Mouse (Mus musculus): ENCODE measurements around the gene Abcc3. TPM values are rescaled to one million over a fixed set of nuclear protein-coding genes. Genes with fewer than 3 reads are reported as not detected.

Gene Abcc3
- polyA plus RNA-seq, 1 experiment = 57.3 TPM

DNA sequence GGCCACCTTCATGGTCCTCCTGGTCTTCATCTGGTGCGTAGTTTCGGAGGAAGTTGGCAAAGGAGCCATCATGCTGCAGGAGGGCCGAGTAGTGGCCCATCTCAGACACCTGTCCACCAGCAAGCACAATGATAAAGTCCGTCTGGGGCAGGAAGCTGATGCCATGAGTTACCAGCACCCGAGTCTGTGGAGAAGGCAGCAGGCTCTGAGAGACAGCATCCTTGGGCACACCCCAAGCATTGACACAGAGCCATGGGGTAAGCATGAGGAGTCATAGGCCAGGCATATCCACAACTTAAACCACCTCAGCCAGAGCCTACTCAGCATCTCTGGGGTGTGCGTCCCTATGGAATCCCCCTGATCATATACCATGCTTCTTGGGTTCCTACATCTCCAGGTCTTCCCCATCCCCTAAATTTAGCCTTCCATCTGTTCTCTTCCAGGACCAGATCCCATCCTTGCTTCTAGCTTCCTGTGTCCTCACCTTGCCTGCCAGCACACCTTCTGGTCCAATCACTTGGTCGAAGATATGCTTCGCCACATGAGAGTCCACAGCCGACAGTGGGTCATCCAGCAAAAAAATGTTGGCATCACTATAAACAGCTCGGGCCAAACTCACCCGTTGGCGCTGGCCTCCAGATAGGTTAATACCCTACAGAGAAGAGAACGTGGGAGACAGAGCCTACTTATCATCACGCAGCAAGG lies 31.5 kb downstream of the Abcc3 start:
- Histone ChIP-seq H3K4me3 (ENCODE audit: insufficient read depth, low read length) (no peak overlapping the region), H3K27ac (ENCODE audit: insufficient read depth, low read depth, low read length) (no peak overlapping the region), H3K4me1 (ENCODE audit: control insufficient read depth, insufficient read depth, low read length) (no peaks in the 10 kb centered on the region)
- no peak for TF ChIP-seq POLR2A (IDR thresholded peaks at IDR 0.05; ENCODE audit: borderline replicate concordance, low read depth, low read length)
- no peak for TF ChIP-seq CTCF (IDR thresholded peaks at IDR 0.05; ENCODE audit: low read depth, low read length)

DNA sequence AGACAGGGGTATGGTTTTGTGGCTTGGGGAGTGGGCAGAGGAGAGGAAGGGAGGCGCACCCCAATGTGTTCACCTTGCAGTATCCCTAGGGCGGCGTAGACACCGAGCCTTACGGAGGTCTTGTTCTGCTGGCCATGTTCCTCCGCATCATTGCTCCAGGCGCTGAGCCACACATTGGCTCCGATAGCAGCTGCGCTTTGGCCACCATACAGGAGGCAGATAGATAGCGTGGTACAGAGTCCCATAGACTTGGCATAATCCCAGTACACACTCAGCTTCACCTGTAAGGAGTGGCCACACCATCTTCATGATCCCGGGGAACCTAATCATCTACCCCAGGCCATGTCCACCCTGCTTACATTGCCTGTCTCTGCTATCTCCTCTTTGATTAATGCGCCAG lies 33.6 kb downstream of the Abcc3 start:
- Histone ChIP-seq H3K4me3 (ENCODE audit: insufficient read depth, low read length) (no peak overlapping the region), H3K4me1 (ENCODE audit: control insufficient read depth, insufficient read depth, low read length) (peaks cover 3% of the 10 kb centered on the region; the same call in 1 of the 2 replicates), H3K27ac (ENCODE audit: insufficient read depth, low read depth, low read length) (no peak overlapping the region)
- no peak for TF ChIP-seq CTCF (IDR thresholded peaks at IDR 0.05; ENCODE audit: low read depth, low read length)
- no peak for TF ChIP-seq POLR2A (IDR thresholded peaks at IDR 0.05; ENCODE audit: borderline replicate concordance, low read depth, low read length)

DNA sequence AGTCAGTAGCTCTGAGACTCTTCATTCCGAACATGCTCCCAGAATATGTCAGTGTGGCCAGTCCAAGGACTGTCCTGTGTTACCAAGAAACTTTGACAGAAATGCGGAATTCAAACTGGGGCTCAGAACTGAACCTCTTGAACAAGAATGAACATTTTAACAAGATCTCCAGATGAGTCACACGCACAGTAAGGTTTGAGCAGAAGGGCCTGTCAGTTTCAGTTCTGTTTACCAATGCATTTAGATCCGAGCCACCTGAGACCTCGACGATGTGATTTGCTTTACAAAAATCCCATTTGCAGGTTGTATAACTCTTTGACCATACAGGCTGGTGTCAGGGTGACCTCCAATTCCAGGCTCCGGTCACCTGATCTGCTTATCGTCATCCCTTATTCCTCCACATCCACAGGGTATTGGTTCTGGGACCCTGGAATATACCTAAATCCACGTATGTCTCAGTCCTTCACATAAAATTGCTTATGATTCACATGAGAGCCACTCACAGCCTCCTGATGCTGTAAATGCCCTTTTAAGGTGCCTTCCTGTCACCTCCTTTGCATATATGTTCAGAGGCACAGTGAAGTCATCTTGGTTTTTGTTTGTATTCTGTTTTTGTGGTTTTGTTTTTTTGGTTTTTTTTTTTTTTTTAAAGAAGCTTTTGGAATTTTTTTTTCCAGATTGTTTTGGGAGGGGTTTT lies 37.1 kb downstream of the Abcc3 start:
- no peak for TF ChIP-seq CTCF (IDR thresholded peaks at IDR 0.05; ENCODE audit: low read depth, low read length)
- TF ChIP-seq POLR2A (IDR thresholded peaks at IDR 0.05; ENCODE audit: borderline replicate concordance, low read depth, low read length) = no peak
- H3K4me1 ChIP-seq (ENCODE audit: control insufficient read depth, insufficient read depth, low read length) = peaks cover 3% of the 10 kb centered on the region; the same call in 1 of the 2 replicates
- no peak overlapping the region for H3K27ac ChIP-seq (ENCODE audit: insufficient read depth, low read depth, low read length)
- H3K4me3 ChIP-seq (ENCODE audit: insufficient read depth, low read length) = no peak overlapping the region

DNA sequence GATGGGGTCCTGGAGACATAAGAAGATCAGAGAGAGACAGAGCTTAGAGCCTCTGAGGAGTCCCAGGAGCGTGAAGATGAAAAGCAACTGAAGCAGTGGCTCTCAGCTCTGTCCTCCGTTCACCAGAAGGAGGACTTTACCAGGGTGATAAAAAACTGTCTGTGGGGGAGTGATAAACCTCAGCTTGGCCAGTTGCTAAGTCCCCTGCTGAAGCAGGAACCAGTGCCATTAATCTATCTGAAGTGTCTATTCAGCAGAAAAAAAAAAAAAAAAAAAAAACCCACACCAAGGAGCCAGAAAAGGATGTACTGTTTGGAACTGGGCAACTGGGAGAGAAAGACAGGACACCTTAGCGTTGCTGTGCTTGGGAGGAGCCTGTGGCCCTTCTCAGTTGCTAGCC lies 41.7 kb downstream of the Abcc3 start:
- TF ChIP-seq CTCF (IDR thresholded peaks at IDR 0.05; ENCODE audit: low read depth, low read length) (no peak), POLR2A (IDR thresholded peaks at IDR 0.05; ENCODE audit: borderline replicate concordance, low read depth, low read length) (no peak)
- Histone ChIP-seq H3K27ac (ENCODE audit: insufficient read depth, low read depth, low read length) (no peak overlapping the region), H3K4me3 (ENCODE audit: insufficient read depth, low read length) (no peak overlapping the region), H3K4me1 (ENCODE audit: control insufficient read depth, insufficient read depth, low read length) (peaks cover 3% of the 10 kb centered on the region; the same call in 1 of the 2 replicates)

DNA sequence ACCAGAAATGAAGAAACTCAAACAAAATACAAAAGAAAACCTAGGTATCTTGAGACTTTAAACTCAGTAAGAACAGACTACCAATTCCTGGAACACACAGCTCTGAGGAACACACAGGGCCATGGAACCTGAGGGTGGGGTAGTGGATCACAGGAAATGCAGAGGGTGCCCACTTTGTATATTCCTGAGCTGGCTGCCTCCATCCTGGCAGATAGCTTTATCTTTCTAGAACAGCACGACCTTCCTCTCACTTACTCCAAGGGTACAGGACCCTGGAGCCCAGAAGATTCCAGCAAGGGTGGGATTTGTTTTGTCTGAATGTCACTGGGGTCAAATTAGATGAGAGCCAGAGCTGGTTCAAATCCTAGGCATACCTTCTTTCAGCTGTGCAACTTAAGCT lies 42.5 kb downstream of the Abcc3 start:
- TF ChIP-seq CTCF (IDR thresholded peaks at IDR 0.05; ENCODE audit: low read depth, low read length) = no peak
- no peak for TF ChIP-seq POLR2A (IDR thresholded peaks at IDR 0.05; ENCODE audit: borderline replicate concordance, low read depth, low read length)
- H3K4me3 ChIP-seq (ENCODE audit: insufficient read depth, low read length) = no peak overlapping the region
- no peak overlapping the region for H3K27ac ChIP-seq (ENCODE audit: insufficient read depth, low read depth, low read length)

DNA sequence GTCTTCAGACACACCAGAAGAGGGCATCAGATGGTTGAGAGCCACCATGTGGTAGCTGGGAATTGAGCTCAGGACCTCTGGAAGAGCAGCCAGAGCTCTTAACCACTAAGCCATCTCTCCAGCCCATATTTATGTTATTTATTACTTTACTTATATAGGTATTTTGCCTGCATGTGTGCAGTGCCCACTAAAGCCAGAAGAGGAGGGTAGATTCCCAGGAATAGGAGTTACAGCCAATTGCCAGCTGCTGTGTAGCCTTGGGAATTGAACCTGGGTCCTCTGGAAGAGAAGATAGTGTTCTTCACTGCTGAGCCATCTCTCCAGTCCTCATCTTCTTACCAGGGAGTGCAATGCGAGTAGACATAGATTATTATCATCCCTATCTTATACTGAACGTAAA lies 43.0 kb downstream of the Abcc3 start:
- no peaks in the 10 kb centered on the region; the same call in 1 of the 2 replicates for H3K4me1 ChIP-seq (ENCODE audit: control insufficient read depth, insufficient read depth, low read length)
- no peak overlapping the region for H3K4me3 ChIP-seq (ENCODE audit: insufficient read depth, low read length)
- TF ChIP-seq CTCF (IDR thresholded peaks at IDR 0.05; ENCODE audit: low read depth, low read length) = no peak
- no peak for TF ChIP-seq POLR2A (IDR thresholded peaks at IDR 0.05; ENCODE audit: borderline replicate concordance, low read depth, low read length)
- H3K27ac ChIP-seq (ENCODE audit: insufficient read depth, low read depth, low read length) = no peak overlapping the region

More for the DNA sequence above, 42.5 kb downstream of the Abcc3 start:
- no peaks in the 10 kb centered on the region; the same call in 1 of the 2 replicates for H3K4me1 ChIP-seq (ENCODE audit: control insufficient read depth, insufficient read depth, low read length)

DNA sequence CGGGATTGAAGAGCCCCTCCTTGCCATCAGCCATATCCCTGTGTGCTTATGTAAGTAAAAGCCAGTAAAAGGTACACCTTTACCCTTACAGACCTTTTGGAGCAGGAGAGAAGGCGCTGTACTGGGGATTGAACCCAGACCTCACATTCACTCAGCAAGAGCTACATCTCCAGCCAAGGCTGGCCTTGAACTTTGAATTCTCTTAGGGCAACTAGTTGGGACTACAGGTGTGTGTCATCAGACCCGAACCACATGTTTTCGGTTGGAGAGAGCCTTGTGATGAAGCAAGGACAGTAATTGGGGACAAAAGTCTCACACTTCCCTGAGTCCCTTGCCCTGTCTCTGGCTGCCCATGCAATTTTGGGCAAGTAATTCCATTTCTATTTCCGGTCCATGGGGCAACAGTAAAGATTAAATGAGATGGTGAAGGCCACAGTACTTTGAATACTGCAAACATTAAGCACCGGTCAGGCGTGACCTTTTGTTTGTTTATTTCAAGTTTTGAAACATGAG lies 45.7 kb downstream of the Abcc3 start:
- TF ChIP-seq POLR2A (IDR thresholded peaks at IDR 0.05; ENCODE audit: borderline replicate concordance, low read depth, low read length) (no peak), CTCF (IDR thresholded peaks at IDR 0.05; ENCODE audit: low read depth, low read length) (no peak)
- Histone ChIP-seq H3K4me3 (ENCODE audit: insufficient read depth, low read length) (no peak overlapping the region), H3K27ac (ENCODE audit: insufficient read depth, low read depth, low read length) (no peak overlapping the region), H3K4me1 (ENCODE audit: control insufficient read depth, insufficient read depth, low read length) (no peaks in the 10 kb centered on the region)

DNA sequence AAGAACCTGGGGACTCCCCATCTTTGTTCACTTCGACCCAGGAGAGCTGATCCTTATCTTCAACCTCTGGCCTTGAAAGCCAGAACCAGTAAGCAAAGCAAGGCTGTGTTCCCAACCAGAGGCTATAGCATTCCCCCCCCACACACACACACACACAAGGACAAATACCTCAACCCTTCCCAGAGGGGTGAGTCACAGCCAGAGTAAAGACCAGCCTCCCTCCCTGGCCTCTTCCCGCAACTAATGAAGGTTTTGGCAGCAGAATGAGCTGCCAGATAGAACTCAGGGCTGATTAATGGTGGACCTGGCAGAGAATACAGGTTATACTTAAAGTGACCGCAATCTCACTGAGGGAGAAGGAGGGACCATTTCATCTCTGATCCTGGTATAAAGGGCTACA lies 46.2 kb downstream of the Abcc3 start:
- Histone ChIP-seq H3K27ac (ENCODE audit: insufficient read depth, low read depth, low read length) (no peak overlapping the region), H3K4me3 (ENCODE audit: insufficient read depth, low read length) (no peak overlapping the region), H3K4me1 (ENCODE audit: control insufficient read depth, insufficient read depth, low read length) (no peaks in the 10 kb centered on the region)
- no peak for TF ChIP-seq CTCF (IDR thresholded peaks at IDR 0.05; ENCODE audit: low read depth, low read length)
- no peak for TF ChIP-seq POLR2A (IDR thresholded peaks at IDR 0.05; ENCODE audit: borderline replicate concordance, low read depth, low read length)

DNA sequence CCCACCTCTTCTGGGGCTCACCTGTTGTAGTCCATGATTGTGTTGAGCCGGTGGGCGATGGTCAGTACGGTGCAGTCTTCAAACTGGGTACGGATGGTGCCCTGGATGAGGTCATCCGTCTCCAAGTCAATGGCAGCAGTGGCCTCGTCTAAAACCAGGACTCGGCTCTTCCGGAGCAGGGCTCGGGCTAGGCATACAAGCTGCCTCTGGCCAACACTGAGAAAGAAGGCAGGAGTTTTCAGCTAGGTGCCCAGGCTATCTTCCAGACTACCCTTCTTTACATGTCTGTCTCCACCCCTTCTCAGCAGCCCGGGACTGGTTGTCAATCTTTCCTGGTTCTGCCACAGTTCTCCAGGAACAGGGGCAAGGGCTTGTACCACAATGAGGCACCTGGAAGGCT lies 46.9 kb downstream of the Abcc3 start:
- H3K27ac ChIP-seq (ENCODE audit: insufficient read depth, low read depth, low read length) = no peak overlapping the region
- H3K4me1 ChIP-seq (ENCODE audit: control insufficient read depth, insufficient read depth, low read length) = no peaks in the 10 kb centered on the region
- TF ChIP-seq CTCF (IDR thresholded peaks at IDR 0.05; ENCODE audit: low read depth, low read length) = no peak
- no peak for TF ChIP-seq POLR2A (IDR thresholded peaks at IDR 0.05; ENCODE audit: borderline replicate concordance, low read depth, low read length)
- no peak overlapping the region for H3K4me3 ChIP-seq (ENCODE audit: insufficient read depth, low read length)

DNA sequence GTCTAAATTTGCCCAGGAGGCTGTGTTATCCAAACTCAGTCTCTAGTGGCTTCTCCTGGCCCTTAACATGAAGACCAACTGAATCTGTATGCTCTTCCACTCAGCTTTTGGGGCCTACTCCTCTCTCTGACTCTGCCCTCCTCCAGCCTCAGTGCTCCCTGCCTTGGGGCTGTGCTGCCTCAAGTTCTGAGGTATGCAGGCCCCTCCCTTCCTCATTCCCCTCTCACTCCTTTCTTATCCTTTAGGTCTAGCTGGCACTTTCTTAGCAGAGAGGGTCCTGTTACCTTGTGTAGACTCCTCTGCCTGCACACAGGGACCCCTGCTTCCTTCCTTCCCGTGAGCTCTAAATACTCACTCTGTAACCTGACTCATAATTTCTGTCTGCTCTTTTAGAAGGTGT lies 48.3 kb downstream of the Abcc3 start:
- Histone ChIP-seq H3K27ac (ENCODE audit: insufficient read depth, low read depth, low read length) (no peak overlapping the region), H3K4me3 (ENCODE audit: insufficient read depth, low read length) (no peak overlapping the region), H3K4me1 (ENCODE audit: control insufficient read depth, insufficient read depth, low read length) (no peaks in the 10 kb centered on the region)
- TF ChIP-seq CTCF (IDR thresholded peaks at IDR 0.05; ENCODE audit: low read depth, low read length) (no peak), POLR2A (IDR thresholded peaks at IDR 0.05; ENCODE audit: borderline replicate concordance, low read depth, low read length) (no peak)
